Mouse (Mus musculus) hindbrain, postnatal 0 days (tissue): ENCODE measurements around the gene Yae1d1. TPM values are rescaled to one million over a fixed set of nuclear protein-coding genes. Genes with fewer than 3 reads are reported as not detected.

Experiments used
- ATAC-seq: fragments of 200-750 bp; cut with Nextera tagmentation; 2 replicates; pipeline ENCODE4 v1.8.0; 2017; ENCODE audit warnings: mild to moderate bottlenecking, moderate TSS enrichment, moderate library complexity
- DNase-seq: peaks from one replicate; pipeline ENCODE4 v3.0.0-alpha.2; 2015; ENCODE audit warnings: low spot score
- H3K27ac ChIP-seq: fragments of 300-500 bp; sonication (generic); 2 replicates; pipeline ENCODE4 v1.5.1; 2014; ENCODE audit warnings: mild to moderate bottlenecking
- H3K27me3 ChIP-seq: fragments of 300-500 bp; sonication (generic); 2 replicates; pipeline ENCODE4 v1.6.1; 2014; ENCODE audit warnings: low read length, mixed read lengths; ENCODE audit not compliant: insufficient read depth
- H3K36me3 ChIP-seq: fragments of 300-500 bp; sonication (generic); 2 replicates; pipeline ENCODE4 v1.6.1; 2014; ENCODE audit warnings: low read length, mixed read lengths; ENCODE audit not compliant: insufficient read depth
- H3K4me1 ChIP-seq: fragments of 300-500 bp; sonication (generic); 2 replicates; pipeline ENCODE4 v1.6.1; 2014; ENCODE audit warnings: antibody characterized with exemption, low read length, mixed read lengths; ENCODE audit not compliant: insufficient read depth
- H3K4me2 ChIP-seq: fragments of 300-500 bp; sonication (generic); 2 replicates; pipeline ENCODE4 v1.6.1; 2014; ENCODE audit warnings: low read depth, mild to moderate bottlenecking, low read length, moderate library complexity, mixed read lengths
- H3K4me3 ChIP-seq: fragments of 300-500 bp; sonication (generic); 2 replicates; pipeline ENCODE4 v1.5.1; 2014; ENCODE audit warnings: low read length
- H3K9ac ChIP-seq: fragments of 300-500 bp; sonication (generic); replicated peaks from 2 replicates; pipeline ENCODE4 v1.6.1; 2014; ENCODE audit warnings: mild to moderate bottlenecking, low read length, moderate library complexity, mixed read lengths
- H3K9me3 ChIP-seq: fragments of 300-500 bp; sonication (generic); 2 replicates; pipeline ENCODE4 v1.6.1; 2016; ENCODE audit warnings: low read length, mixed read lengths
- CTCF ChIP-seq: IDR thresholded peaks from 2 replicates; pipeline ENCODE4 v1.5.1; 2016; ENCODE audit warnings: antibody characterized with exemption, control low read depth, low read depth
- WGBS: fragments of 180-500 bp; shearing (Covaris S2); extraction: QIAGEN DNeasy Blood & Tissue Kit; methylation state at CpG from one replicate; pipeline ENCODE4 v1.1.7; 2014; 5-methylcytosine and 5-hydroxymethylcytosine counted together
- polyA plus RNA-seq: library from polyadenylated mRNA; unstranded; fragments of >200 nt; fragmentation: Nextera tagmentation; extraction: Ambion mirVana; gene quantifications from 2 replicates; pipeline ENCODE4 v1.2.1, GENCODE M21; 2015
- total RNA-seq: library from RNA; depleted of rRNA; stranded (reverse); fragments of >200 nt; gene quantifications from 2 replicates; pipeline ENCODE4 v1.2.3, GENCODE M21; 2014; rRNA removed

Gene Yae1d1
- total RNA-seq (12.1 and 22.6 TPM in 2 replicates), polyA plus RNA-seq (68.3 and 71.6 TPM in 2 replicates)

DNA sequence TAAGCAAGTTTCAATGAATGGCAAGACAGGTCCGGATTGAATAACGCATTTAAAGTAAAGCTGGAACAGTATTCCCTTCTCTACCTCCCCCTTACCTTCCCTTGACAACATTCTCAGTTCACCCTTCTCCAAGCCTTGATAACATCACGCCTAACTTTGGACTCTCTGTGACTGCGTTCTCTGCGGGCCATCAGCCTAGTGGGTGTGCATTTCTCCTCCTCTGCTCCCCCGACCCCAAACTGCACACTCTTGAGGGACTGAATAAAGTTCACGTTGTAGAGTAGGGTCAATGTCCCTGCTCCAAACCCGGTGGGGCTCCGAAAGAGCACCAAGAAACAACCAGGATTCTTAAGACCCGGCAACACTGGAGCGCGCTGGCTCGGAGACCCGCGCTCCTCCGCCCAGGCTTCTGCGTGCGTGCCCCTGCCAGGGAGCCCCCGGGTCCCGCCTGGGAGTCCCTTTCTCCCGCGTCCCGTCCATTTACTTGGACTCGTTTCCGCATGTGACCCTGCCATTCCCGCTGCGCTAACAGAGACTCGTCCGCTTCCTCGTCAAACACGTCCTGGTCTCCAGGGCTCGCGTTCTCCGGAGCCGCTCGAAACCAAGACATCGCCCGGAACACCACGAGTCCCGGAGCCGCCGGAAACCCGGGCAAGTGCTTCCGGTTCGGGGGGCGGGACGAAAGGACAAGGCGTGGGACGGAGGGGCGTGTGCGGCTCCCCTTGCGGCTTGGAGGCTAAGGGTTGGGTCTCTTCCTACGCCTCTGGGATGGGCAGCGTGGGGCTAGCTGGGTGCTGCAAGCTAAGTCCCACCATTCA, at the start of gene Yae1d1:
TSS of gene Yae1d1 (minus strand) at position 653 of the 818 bp plus-strand sequence.
- Histone ChIP-seq H3K4me3 (peak within 1 kb of the TSS; percentile 78), H3K9ac (peak within 1 kb of the TSS; percentile 77), H3K4me2 (peak within 1 kb of the TSS; percentile 79), H3K4me1 (no peaks in the 10 kb centered on the region), H3K27me3 (no peaks in the 10 kb centered on the region), H3K36me3 (no peaks in the 10 kb centered on the region), H3K9me3 (no peaks in the 10 kb centered on the region), H3K27ac (peak within 1 kb of the TSS; percentile 81)
- peak; percentile 79 for TF ChIP-seq CTCF
- DNase-seq = peak; percentile 95
- peak; percentile 99 for ATAC-seq
- 1% methylated on average over 53 of the region's 54 CpGs for WGBS

- H3K27ac ChIP-seq = no peak overlapping the region
- no peaks in the 10 kb centered on the region for H3K36me3 ChIP-seq
- WGBS = 74% methylated on average over 2 of the region's 2 CpGs
- H3K4me1 ChIP-seq = no peaks in the 10 kb centered on the region
- DNase-seq (no peak), ATAC-seq (no peak)
- H3K9ac ChIP-seq = no peak overlapping the region
- no peaks in the 10 kb centered on the region for H3K27me3 ChIP-seq
- no peak overlapping the region for H3K4me3 ChIP-seq
- H3K9me3 ChIP-seq = no peaks in the 10 kb centered on the region
- no peak for TF ChIP-seq CTCF
- no peak overlapping the region for H3K4me2 ChIP-seq
These were observed 45.7 kb upstream of the Yae1d1 start for GRCm38 (mm10) chr13:18038814-18039213.

GRCm38 (mm10) chr13:18016604-18017003, 23.5 kb upstream of the Yae1d1 start:
- H3K9me3 ChIP-seq = no peaks in the 10 kb centered on the region
- ATAC-seq = no peak
- no peaks in the 10 kb centered on the region for H3K4me1 ChIP-seq
- no peaks in the 10 kb centered on the region for H3K36me3 ChIP-seq
- no peak overlapping the region for H3K4me3 ChIP-seq
- H3K9ac ChIP-seq = no peak overlapping the region
- no peak overlapping the region for H3K27ac ChIP-seq
- 77% methylated on average over 3 of the region's 3 CpGs for WGBS
- no peak overlapping the region for H3K4me2 ChIP-seq
- H3K27me3 ChIP-seq = no peaks in the 10 kb centered on the region
- no peak for TF ChIP-seq CTCF
- no peak for DNase-seq

DNA sequence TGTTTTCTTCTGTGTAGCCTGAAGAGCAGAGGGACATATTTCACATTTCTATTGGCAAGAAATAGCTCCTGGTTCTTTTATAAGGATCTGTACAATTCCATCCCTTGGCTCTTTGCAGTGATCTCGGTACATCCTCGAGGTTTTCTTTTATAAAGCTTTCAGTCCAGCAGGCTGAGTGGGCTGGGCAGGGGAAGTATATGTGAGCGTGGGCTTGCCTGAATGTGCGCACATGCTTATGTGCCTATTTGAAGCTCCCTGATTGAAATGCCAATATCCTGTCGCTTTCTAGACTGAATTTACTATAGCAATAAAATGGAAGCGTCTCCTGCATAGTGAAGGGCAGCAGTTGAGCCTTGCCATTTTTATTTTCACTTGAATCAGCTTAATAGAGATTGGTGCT, 20.1 kb upstream of the Yae1d1 start:
- Histone ChIP-seq H3K9ac (no peak overlapping the region), H3K27me3 (no peaks in the 10 kb centered on the region), H3K27ac (no peak overlapping the region), H3K4me2 (no peak overlapping the region), H3K36me3 (no peaks in the 10 kb centered on the region), H3K4me3 (no peak overlapping the region), H3K9me3 (no peaks in the 10 kb centered on the region), H3K4me1 (no peaks in the 10 kb centered on the region)
- DNase-seq = no peak
- 74% methylated on average over 6 of the region's 6 CpGs for WGBS
- no peak for ATAC-seq
- TF ChIP-seq CTCF = no peak

GRCm38 (mm10) chr13:18011055-18011454, 17.9 kb upstream of the Yae1d1 start:
- Histone ChIP-seq H3K9ac (no peak overlapping the region), H3K36me3 (no peaks in the 10 kb centered on the region), H3K9me3 (no peaks in the 10 kb centered on the region), H3K4me2 (no peak overlapping the region), H3K27ac (no peak overlapping the region), H3K4me1 (no peaks in the 10 kb centered on the region), H3K4me3 (no peak overlapping the region), H3K27me3 (no peaks in the 10 kb centered on the region)
- 84% methylated on average over 4 of the region's 4 CpGs for WGBS
- ATAC-seq (no peak), DNase-seq (no peak)
- TF ChIP-seq CTCF = no peak

GRCm38 (mm10) chr13:17993515-17993847, 332 bp upstream of the Yae1d1 start:
- Histone ChIP-seq H3K27ac (peak overlapping the region; percentile 81; the same call in 1 of the 2 replicates), H3K36me3 (no peaks in the 10 kb centered on the region), H3K9me3 (no peaks in the 10 kb centered on the region), H3K4me3 (peak overlapping the region; percentile 78), H3K27me3 (no peaks in the 10 kb centered on the region), H3K9ac (peak overlapping the region; percentile 77), H3K4me2 (peak overlapping the region; percentile 79), H3K4me1 (no peaks in the 10 kb centered on the region)
- DNase-seq (no peak), ATAC-seq (peak; percentile 22)
- TF ChIP-seq CTCF = no peak
- 40% methylated on average over 7 of the region's 7 CpGs for WGBS

- WGBS = 90% methylated on average over 4 of the region's 4 CpGs
- Histone ChIP-seq H3K9me3 (no peaks in the 10 kb centered on the region), H3K27me3 (no peaks in the 10 kb centered on the region), H3K4me2 (peak overlapping the region; percentile 79), H3K36me3 (peaks cover 8% of the 10 kb centered on the region; the same call in 1 of the 2 replicates), H3K4me3 (peak overlapping the region; percentile 78), H3K4me1 (no peaks in the 10 kb centered on the region), H3K9ac (no peak overlapping the region), H3K27ac (no peak overlapping the region)
- ATAC-seq (no peak), DNase-seq (no peak)
- TF ChIP-seq CTCF = no peak
These were observed 1.1 kb downstream of the Yae1d1 start for GRCm38 (mm10) chr13:17992009-17992408.
